Mouse (Mus musculus): ENCODE data around the gene Ppp6r1.

The Ppp6r1 gene

DNA sequence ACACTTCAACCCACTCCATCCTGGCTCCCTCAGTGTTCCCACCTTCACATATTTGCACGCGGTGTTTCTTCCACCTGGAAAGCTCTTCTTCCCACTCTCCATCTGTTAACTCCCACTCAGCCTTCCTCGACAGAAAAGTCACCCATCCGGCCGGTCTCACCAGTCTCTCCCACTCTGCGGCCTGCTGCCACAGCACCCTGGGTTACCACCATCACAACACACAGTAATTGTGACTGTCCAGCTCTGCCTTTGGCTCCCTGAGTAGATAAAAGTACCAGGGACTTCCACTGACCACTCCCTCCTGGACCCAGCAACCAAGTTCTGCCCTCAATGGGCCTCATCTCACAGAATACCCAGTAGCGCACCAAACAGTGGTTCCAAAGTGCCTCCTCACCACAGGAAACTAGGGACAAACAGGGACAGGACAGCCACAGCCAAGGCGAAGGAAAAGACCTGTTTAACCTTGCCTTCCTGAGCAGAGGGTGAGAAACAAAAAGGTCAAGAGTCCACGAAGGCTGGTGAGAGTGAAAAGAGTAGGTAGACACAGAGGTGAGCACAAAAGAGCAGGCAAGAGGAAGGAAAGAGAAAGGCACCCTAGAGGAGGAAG lies 1.2 kb downstream of the Ppp6r1 start:
- no peak for DNase-seq (ENCODE audit: low spot score)

GRCm38 (mm10) chr7:4656818-4657217 lies 2.0 kb downstream of the Ppp6r1 start:
- no peak for DNase-seq (ENCODE audit: low spot score)

GRCm38 (mm10) chr7:4655916-4656315 lies 2.9 kb downstream of the Ppp6r1 start:
- no peak for DNase-seq (ENCODE audit: low spot score)

DNA sequence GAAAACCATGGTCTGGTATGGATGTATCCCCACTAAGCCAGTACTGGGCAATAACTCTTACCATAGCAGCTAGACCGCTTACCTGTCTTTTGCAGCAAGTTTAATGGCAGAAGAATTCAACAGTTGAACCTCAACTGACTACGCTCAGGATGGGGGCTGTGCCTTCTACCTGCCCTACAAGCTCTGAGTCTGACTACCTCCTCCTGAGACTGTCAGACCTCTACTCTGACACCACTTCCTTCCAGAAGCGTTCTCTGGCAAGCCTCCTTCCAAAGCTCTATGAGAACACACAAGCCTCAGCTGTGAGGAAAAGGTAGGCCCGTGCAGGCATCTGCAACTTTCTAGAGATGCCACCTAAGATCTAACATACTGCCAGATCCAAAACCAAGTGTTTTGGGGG lies 3.4 kb downstream of the Ppp6r1 start:
- no peak for DNase-seq (ENCODE audit: low spot score)

GRCm38 (mm10) chr7:4654221-4654620 lies 4.6 kb downstream of the Ppp6r1 start:
- no peak for DNase-seq (ENCODE audit: low spot score)

- DNase-seq (ENCODE audit: low spot score): no peak
Measured at GRCm38 (mm10) chr7:4653780-4654179, 5.0 kb downstream of the Ppp6r1 start.

- DNase-seq (ENCODE audit: low spot score): no peak
Measured at GRCm38 (mm10) chr7:4653351-4653750, 5.5 kb downstream of the Ppp6r1 start.

DNA sequence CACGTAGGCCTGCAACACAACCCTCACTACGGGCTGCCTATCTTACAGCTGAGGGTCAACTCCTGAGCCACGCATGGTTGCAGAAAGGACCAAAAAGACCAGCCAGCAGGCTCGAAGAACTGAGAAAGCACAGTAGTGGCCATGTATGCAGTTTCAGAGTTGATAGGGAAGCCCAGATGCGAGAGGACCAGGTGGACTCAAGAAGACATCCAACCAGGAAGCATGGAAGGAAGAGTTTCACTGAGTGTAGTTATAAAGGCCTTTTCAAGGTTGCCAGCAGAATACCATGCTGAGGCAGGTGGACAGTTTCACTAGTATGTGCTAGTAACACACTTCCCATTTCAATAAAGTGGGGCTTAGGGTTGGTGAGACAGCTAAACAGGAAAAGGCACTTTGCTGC lies 6.1 kb downstream of the Ppp6r1 start:
- DNase-seq (ENCODE audit: low spot score): no peak

DNA sequence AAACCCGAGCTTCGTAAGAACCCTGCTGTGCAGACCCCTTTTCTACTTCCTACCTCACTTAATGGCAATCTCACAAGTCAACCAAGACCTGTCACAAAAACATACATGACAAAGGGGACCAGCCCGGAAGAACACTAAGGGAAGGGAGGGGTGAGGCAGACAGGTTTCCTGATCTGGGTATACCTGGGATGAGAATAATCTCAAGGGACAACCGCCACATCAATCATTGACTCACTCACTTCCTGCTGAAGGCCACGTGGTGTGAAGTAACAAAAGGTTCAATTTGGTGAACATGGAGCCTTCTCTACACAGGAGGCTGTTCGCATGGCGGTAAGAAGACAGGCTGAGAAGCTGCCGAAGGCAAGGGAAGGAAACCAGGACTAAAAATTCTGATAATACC lies 7.2 kb downstream of the Ppp6r1 start:
- DNase-seq (ENCODE audit: low spot score): no peak

GRCm38 (mm10) chr7:4647992-4648391 lies 10.8 kb downstream of the Ppp6r1 start:
- no peak for DNase-seq (ENCODE audit: low spot score)

DNA sequence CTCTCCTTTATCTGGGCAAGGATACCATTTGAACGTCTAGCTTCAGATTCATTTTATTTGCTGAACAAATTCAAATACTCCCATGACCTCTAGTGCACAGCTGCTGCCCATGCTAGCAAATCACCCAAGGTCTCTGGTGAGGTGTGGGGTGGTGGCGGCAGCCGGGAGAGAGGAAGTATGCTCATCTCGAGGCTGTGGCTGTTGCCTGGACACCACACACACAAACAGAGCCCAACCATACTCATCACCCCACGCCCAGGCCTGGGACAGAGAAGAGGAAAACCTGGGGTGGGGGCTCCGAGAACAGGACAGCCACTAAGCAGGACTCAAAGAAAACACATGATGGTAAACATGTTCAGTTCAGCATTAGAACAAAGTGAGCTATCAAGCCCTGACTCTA lies 11.5 kb downstream of the Ppp6r1 start:
- DNase-seq (ENCODE audit: low spot score): peak; percentile 36

GRCm38 (mm10) chr7:4646806-4647205 lies 12.0 kb downstream of the Ppp6r1 start:
- no peak for DNase-seq (ENCODE audit: low spot score)

DNA sequence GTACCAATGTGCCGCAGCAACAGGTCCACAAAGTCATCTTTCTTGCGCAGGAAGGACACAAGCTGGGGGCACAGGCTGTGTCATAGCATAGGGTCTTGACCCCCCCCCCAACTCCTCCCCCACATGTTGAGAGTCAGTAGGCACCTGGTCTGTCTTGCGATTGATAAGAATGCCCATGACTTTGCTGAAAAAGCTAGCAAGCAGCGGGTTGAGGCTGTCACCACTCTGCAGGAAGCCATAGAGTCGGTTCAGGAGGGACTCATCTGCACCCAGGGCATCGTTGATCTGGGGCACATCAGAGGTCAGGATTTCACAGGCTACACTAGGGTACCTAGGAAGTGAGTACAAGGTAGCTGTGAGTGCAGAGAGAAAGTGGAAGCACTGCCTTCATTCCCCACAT lies 15.6 kb downstream of the Ppp6r1 start:
- DNase-seq (ENCODE audit: low spot score): no peak

- no peak for DNase-seq (ENCODE audit: low spot score)
Measured at GRCm38 (mm10) chr7:4641956-4642355, 16.9 kb downstream of the Ppp6r1 start.

GRCm38 (mm10) chr7:4641155-4641554 lies 17.7 kb downstream of the Ppp6r1 start:
- no peak for DNase-seq (ENCODE audit: low spot score)

GRCm38 (mm10) chr7:4636179-4636578 lies 22.6 kb downstream of the Ppp6r1 start:
- no peak for DNase-seq (ENCODE audit: low spot score)

GRCm38 (mm10) chr7:4631031-4631430 lies 27.8 kb downstream of the Ppp6r1 start, which contains the start of gene Tmem86b:
Gene Tmem86b (minus strand): TSS chr7:4631422.
- DNase-seq (ENCODE audit: low spot score): no peak

DNA sequence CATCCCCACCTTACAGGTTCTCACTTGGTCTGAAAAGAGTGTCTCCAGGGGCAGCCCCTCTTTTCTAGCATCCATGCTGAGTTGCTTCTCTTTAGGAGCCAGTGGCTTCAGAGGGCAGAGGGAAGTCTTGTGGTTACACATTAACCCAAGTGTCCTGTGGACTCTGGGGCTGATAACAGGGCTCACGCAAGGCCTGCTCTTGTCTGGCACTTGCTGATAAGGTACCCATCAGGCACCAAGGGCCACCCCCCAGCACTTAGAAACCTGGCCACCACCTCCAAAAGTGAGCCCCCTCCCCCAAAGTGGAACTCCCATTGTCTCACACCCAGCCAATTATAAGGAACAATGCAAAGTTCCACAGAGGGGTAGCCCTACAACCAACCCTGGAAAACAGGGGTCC lies 28.6 kb downstream of the Ppp6r1 start:
- DNase-seq (ENCODE audit: low spot score): no peak

GRCm38 (mm10) chr7:4629586-4629985 lies 29.2 kb downstream of the Ppp6r1 start:
- no peak for DNase-seq (ENCODE audit: low spot score)

DNA sequence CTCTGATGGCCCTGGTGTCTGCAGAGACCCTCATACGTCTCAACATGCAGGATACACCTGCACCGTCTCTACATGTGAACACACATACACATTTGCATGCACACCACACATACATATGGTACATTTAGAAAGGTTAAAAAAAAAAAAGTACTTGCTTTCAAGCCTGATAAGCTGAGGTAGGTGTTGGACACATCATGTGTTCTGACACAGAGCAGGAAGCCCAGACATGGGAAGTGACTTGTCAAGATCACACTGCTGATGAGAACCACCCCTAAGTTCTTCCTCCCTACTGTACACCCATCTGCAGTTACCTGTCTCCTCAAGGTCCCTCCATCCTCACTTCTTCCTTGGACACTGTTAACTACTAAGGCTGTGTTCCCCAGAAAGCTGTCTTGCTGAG lies 32.9 kb downstream of the Ppp6r1 start:
- no peak for DNase-seq (ENCODE audit: low spot score)

DNA sequence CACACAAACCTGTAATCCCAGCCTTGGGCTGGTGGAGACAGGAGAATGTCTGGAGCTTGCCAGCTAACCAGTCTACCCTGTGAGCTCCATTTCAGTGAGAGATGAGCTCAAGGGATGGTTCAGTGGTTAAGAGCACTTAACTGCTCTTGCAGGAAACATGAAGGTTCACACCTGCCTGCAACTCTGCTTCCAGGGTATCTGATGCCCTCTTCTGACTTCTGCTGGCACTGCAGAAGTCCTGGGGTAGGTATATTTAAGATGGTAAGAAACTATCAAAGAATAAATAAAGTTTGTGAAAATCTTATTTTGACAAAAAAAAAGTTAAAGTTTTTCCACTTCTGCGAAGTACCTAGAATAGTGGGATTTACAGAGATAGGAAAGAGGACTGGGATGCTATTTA lies 34.5 kb downstream of the Ppp6r1 start:
- DNase-seq (ENCODE audit: low spot score): no peak

DNA sequence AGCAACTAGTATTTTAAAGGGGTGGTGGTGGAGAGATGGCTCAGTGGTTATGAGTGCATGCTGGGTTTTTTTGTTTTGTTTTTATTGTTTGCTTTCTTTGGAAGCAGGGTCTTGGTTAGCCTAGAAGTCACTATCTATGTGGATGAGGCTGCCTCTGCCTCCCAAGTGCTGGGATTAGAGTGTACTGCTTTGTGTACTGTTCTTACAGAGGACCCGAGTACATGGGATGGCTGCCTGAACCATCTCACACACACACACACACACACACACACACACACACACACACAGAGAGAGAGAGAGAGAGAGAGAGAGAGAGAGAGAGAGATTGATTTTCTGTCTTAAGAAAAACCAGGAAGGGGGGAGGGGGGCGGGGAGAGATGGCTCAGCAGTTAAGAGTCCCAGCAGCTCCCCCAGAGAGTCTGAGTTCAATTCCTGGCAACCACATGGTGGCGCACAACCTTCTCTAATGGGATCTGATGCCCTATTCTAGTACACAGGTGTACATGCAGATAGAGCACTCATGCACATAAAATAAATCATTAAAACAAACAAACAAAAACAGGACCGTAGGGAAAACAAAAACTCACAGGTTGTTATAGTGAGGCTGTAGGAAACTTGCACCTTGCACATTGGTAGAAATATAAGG lies 35.2 kb downstream of the Ppp6r1 start:
- DNase-seq (ENCODE audit: low spot score): peak; percentile 28

- peak; percentile 57 for DNase-seq (ENCODE audit: low spot score)
Measured at GRCm38 (mm10) chr7:4619979-4620378, 38.8 kb downstream of the Ppp6r1 start.

DNA sequence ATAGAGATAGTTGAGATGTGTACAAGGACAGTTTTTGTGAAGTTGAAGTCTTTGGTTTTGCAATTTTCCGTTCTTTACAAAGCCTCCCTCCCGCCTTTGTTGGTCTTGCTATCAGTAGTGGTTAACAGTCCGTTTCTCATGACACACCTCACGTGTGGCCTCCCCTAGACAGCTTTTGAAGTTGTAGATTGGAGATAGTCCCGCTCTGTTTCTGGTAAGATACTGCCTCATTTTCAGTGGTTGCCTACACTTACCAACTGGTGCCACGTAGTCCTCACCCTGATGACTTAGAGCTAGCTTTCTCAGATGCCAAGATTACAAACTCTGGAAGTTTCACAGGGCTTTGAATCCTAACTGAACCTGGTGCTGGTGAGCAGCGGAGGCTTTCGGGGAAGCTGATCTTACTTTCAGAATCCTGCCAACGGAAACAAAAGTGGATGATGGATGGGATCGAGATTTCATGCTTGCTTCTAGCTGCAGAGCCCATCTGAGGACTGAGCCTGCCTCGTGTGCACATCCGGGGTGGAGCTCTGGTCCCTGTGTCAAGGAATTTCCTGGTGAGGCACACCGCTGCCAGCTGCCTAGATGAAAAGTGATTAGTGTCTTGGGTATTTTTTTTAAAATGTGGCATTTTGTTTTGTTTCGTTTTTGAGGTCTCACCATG lies 44.9 kb downstream of the Ppp6r1 start:
- DNase-seq (ENCODE audit: low spot score): no peak
